Mouse (Mus musculus): ENCODE measurements around the gene Pard3b.
A peak's percentile ranks its signal among the peaks of the same experiment; 100 is the strongest.

Gene Pard3b

GRCm38 (mm10) chr1:62388013-62388412, 749.4 kb downstream of the Pard3b start:
- DNase-seq (ENCODE audit: low spot score in 2 of 2): no peak

- DNase-seq (ENCODE audit: low spot score in 2 of 2): no peak
Observed at GRCm38 (mm10) chr1:62392863-62393262, 754.2 kb downstream of the Pard3b start.

- DNase-seq (ENCODE audit: low spot score in 2 of 2): no peak
Observed at GRCm38 (mm10) chr1:62394555-62394954, 755.9 kb downstream of the Pard3b start.

- DNase-seq (ENCODE audit: low spot score in 2 of 2): no peak
Observed at GRCm38 (mm10) chr1:62398261-62398660, 759.6 kb downstream of the Pard3b start.

GRCm38 (mm10) chr1:62398738-62399137, 760.1 kb downstream of the Pard3b start:
- DNase-seq (ENCODE audit: low spot score in 2 of 2): no peak

GRCm38 (mm10) chr1:62405061-62405460, 766.4 kb downstream of the Pard3b start:
- peak; percentile 23 to 51 for DNase-seq (ENCODE audit: low spot score in 2 of 2)

- DNase-seq (ENCODE audit: low spot score in 2 of 2): no peak
Observed at GRCm38 (mm10) chr1:62411368-62411767, 772.7 kb downstream of the Pard3b start.

GRCm38 (mm10) chr1:62412019-62412418, 773.4 kb downstream of the Pard3b start:
- DNase-seq (ENCODE audit: low spot score in 2 of 2): no peak

- peak in 1 of 2 experiments; percentile 23 for DNase-seq (ENCODE audit: low spot score in 2 of 2)
Observed at GRCm38 (mm10) chr1:62412988-62413387, 774.4 kb downstream of the Pard3b start.

- DNase-seq (ENCODE audit: low spot score in 2 of 2): no peak
Observed at GRCm38 (mm10) chr1:62414521-62414920, 775.9 kb downstream of the Pard3b start.

- no peak for DNase-seq (ENCODE audit: low spot score in 2 of 2)
Observed at GRCm38 (mm10) chr1:62416627-62417374, 778.2 kb downstream of the Pard3b start.

- no peak for DNase-seq (ENCODE audit: low spot score in 2 of 2)
Observed at GRCm38 (mm10) chr1:62422896-62423650, 784.4 kb downstream of the Pard3b start.

- DNase-seq (ENCODE audit: low spot score in 2 of 2): no peak
Observed at GRCm38 (mm10) chr1:62425369-62425768, 786.7 kb downstream of the Pard3b start.

- DNase-seq (ENCODE audit: low spot score in 2 of 2): no peak
Observed at GRCm38 (mm10) chr1:62428736-62429135, 790.1 kb downstream of the Pard3b start.

GRCm38 (mm10) chr1:62429333-62430182, 790.9 kb downstream of the Pard3b start:
- DNase-seq (ENCODE audit: low spot score in 2 of 2): no peak

- DNase-seq (ENCODE audit: low spot score in 2 of 2): no peak
Observed at GRCm38 (mm10) chr1:62431054-62431453, 792.4 kb downstream of the Pard3b start.

- DNase-seq (ENCODE audit: low spot score in 2 of 2): no peak
Observed at GRCm38 (mm10) chr1:62433891-62434290, 795.3 kb downstream of the Pard3b start.

GRCm38 (mm10) chr1:62435844-62436243, 797.2 kb downstream of the Pard3b start:
- no peak for DNase-seq (ENCODE audit: low spot score in 2 of 2)

- DNase-seq (ENCODE audit: low spot score in 2 of 2): no peak
Observed at GRCm38 (mm10) chr1:62436304-62436703, 797.7 kb downstream of the Pard3b start.

GRCm38 (mm10) chr1:62437493-62437892, 798.9 kb downstream of the Pard3b start:
- peak; percentile 7 to 17 for DNase-seq (ENCODE audit: low spot score in 2 of 2)

GRCm38 (mm10) chr1:62444406-62444805, 805.8 kb downstream of the Pard3b start:
- no peak for DNase-seq (ENCODE audit: low spot score in 2 of 2)

GRCm38 (mm10) chr1:62446818-62447217, 808.2 kb downstream of the Pard3b start:
- DNase-seq (ENCODE audit: low spot score in 2 of 2): no peak
